Mouse (Mus musculus) limb, embryonic 14.5 days (tissue): ENCODE data around the gene Scaf1. TPM values are rescaled to one million over a fixed set of nuclear protein-coding genes. Genes with fewer than 3 reads are reported as not detected.

Source experiments
- ATAC-seq: fragments of 200-750 bp; cut with Nextera tagmentation; 2 replicates; pipeline ENCODE4 v1.8.0; 2017; ENCODE audit warnings: low read depth, moderate number of reproducible peaks, moderate TSS enrichment; ENCODE audit not compliant: low FRiP score
- DNase-seq: peaks from one replicate; pipeline ENCODE4 v3.0.0-alpha.2; 2015; ENCODE audit warnings: low spot score
- H3K27ac ChIP-seq: fragments of 300-500 bp; sonication (generic); replicated peaks from 2 replicates; pipeline ENCODE4 v1.5.1; 2014; ENCODE audit warnings: low read depth, mild to moderate bottlenecking, low read length, moderate library complexity, mixed read lengths
- H3K27me3 ChIP-seq: fragments of 300-500 bp; sonication (generic); 2 replicates; pipeline ENCODE4 v1.6.1; 2014; ENCODE audit warnings: low read length, mixed read lengths; ENCODE audit not compliant: control insufficient read depth, insufficient read depth
- H3K36me3 ChIP-seq: fragments of 300-500 bp; sonication (generic); 2 replicates; pipeline ENCODE4 v1.6.1; 2014; ENCODE audit warnings: mild to moderate bottlenecking, low read length, moderate library complexity, mixed read lengths; ENCODE audit not compliant: control insufficient read depth, insufficient read depth
- H3K4me1 ChIP-seq: fragments of 300-500 bp; sonication (generic); 2 replicates; pipeline ENCODE4 v1.6.1; 2014; ENCODE audit warnings: antibody characterized with exemption, low read length, mixed read lengths; ENCODE audit not compliant: control insufficient read depth, insufficient read depth
- H3K4me2 ChIP-seq: fragments of 300-500 bp; sonication (generic); replicated peaks from 2 replicates; pipeline ENCODE4 v1.6.1; 2014; ENCODE audit warnings: low read depth, mild to moderate bottlenecking, low read length, moderate library complexity; ENCODE audit not compliant: severe bottlenecking
- H3K4me3 ChIP-seq: fragments of 300-500 bp; sonication (generic); replicated peaks from 2 replicates; pipeline ENCODE4 v1.5.1; 2014; ENCODE audit warnings: low read length
- H3K9ac ChIP-seq: fragments of 300-500 bp; sonication (generic); 2 replicates; pipeline ENCODE4 v1.6.1; 2014; ENCODE audit warnings: mild to moderate bottlenecking, low read depth, low read length, moderate library complexity; ENCODE audit not compliant: severe bottlenecking
- H3K9me3 ChIP-seq: fragments of 300-500 bp; sonication (generic); 2 replicates; pipeline ENCODE4 v1.6.1; 2016; ENCODE audit warnings: low read length; ENCODE audit not compliant: control insufficient read depth
- POLR2A ChIP-seq: fragments of 200-500 bp; IDR thresholded peaks from 2 replicates; pipeline ENCODE4 v1.8.0; 2012; ENCODE audit warnings: inconsistent platforms, mild to moderate bottlenecking, moderate library complexity, borderline replicate concordance; ENCODE audit not compliant: insufficient read depth, insufficient read length; ENCODE audit errors: extremely low read depth
- WGBS: fragments of 180-500 bp; shearing (Covaris S2); extraction: QIAGEN DNeasy Blood & Tissue Kit; methylation state at CpG from one replicate; pipeline ENCODE4 v1.1.7; 2014; 5-methylcytosine and 5-hydroxymethylcytosine counted together
- polyA plus RNA-seq, 2 experiments: library from polyadenylated mRNA; depleted of rRNA in 1 of 2; stranded (reverse) in 1 of 2; unstranded in 1 of 2; fragments of >200 nt; fragmentation: Nextera tagmentation in 1 of 2; extraction: Ambion mirVana in 1 of 2; gene quantifications; 2 replicates each; pipeline versions ENCODE4 v1.2.1 to v1.2.3; 2012 to 2014

Gene Scaf1
- polyA plus RNA-seq, 2 experiments: 50.7 to 114 TPM

DNA sequence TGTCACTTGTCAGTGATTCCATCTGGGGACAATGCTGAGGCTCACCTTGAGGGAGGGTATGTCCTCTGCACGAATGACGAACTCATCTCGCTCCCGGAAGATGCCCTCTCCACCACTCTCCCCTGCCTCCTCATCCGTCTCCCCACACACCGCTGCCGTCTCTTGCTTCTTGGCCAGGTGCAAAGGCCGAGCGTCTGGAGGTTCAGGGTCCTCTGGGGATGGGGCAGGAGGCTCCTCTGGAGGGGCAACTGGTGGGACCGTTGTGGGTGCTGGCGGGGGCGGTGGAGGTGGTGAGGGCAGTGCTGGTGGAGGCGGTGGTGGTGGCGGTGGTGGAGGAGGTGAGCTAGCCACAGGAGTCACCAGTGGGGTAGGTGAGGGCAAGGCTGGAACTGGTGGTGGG, 27.1 kb upstream of the Scaf1 start:
- WGBS: 97% methylated on average over 14 of the region's 14 CpGs
- no peaks in the 10 kb centered on the region for H3K9me3 ChIP-seq
- H3K27me3 ChIP-seq: no peaks in the 10 kb centered on the region
- no peak for ATAC-seq
- H3K4me2 ChIP-seq: no peak overlapping the region
- DNase-seq: no peak
- TF ChIP-seq POLR2A: no peak
- no peak overlapping the region for H3K4me3 ChIP-seq
- H3K27ac ChIP-seq: no peak overlapping the region
- H3K4me1 ChIP-seq: no peaks in the 10 kb centered on the region
- no peak overlapping the region for H3K9ac ChIP-seq
- H3K36me3 ChIP-seq: peaks cover 99% of the 10 kb centered on the region

GRCm38 (mm10) chr7:45040851-45041250, 24.7 kb upstream of the Scaf1 start:
- Histone ChIP-seq H3K4me3 (no peak overlapping the region), H3K4me1 (no peaks in the 10 kb centered on the region), H3K27me3 (no peaks in the 10 kb centered on the region), H3K9me3 (no peaks in the 10 kb centered on the region), H3K27ac (no peak overlapping the region), H3K4me2 (no peak overlapping the region), H3K9ac (no peak overlapping the region), H3K36me3 (peaks cover 99% of the 10 kb centered on the region)
- 92% methylated on average over 9 of the region's 9 CpGs for WGBS
- no peak for DNase-seq
- no peak for TF ChIP-seq POLR2A
- ATAC-seq: no peak

- no peak for DNase-seq
- 92% methylated on average over 9 of the region's 9 CpGs for WGBS
- TF ChIP-seq POLR2A: no peak
- no peak for ATAC-seq
- Histone ChIP-seq H3K4me3 (no peak overlapping the region), H3K9me3 (no peaks in the 10 kb centered on the region), H3K27ac (no peak overlapping the region), H3K27me3 (no peaks in the 10 kb centered on the region), H3K4me1 (no peaks in the 10 kb centered on the region), H3K4me2 (no peak overlapping the region), H3K9ac (no peak overlapping the region), H3K36me3 (peaks cover 99% of the 10 kb centered on the region)
Observed at GRCm38 (mm10) chr7:45038411-45038810, 22.2 kb upstream of the Scaf1 start.

GRCm38 (mm10) chr7:45037720-45038361, 21.7 kb upstream of the Scaf1 start:
- Histone ChIP-seq H3K36me3 (peaks cover 99% of the 10 kb centered on the region), H3K27ac (no peak overlapping the region), H3K9me3 (no peaks in the 10 kb centered on the region), H3K9ac (no peak overlapping the region), H3K4me1 (no peaks in the 10 kb centered on the region), H3K27me3 (no peaks in the 10 kb centered on the region), H3K4me3 (no peak overlapping the region), H3K4me2 (no peak overlapping the region)
- 64% methylated on average over 7 of the region's 7 CpGs for WGBS
- DNase-seq (no peak), ATAC-seq (no peak)
- no peak for TF ChIP-seq POLR2A

GRCm38 (mm10) chr7:45036702-45037101, 20.5 kb upstream of the Scaf1 start:
- no peak overlapping the region for H3K4me3 ChIP-seq
- no peak overlapping the region for H3K4me2 ChIP-seq
- H3K27me3 ChIP-seq: no peaks in the 10 kb centered on the region
- H3K9ac ChIP-seq: no peak overlapping the region
- no peak overlapping the region for H3K27ac ChIP-seq
- ATAC-seq (no peak), DNase-seq (no peak)
- H3K4me1 ChIP-seq: no peaks in the 10 kb centered on the region
- H3K9me3 ChIP-seq: no peaks in the 10 kb centered on the region
- H3K36me3 ChIP-seq: peaks cover 98% of the 10 kb centered on the region
- 92% methylated on average over 11 of the region's 11 CpGs for WGBS
- no peak for TF ChIP-seq POLR2A

GRCm38 (mm10) chr7:45035631-45036030, 19.5 kb upstream of the Scaf1 start:
- DNase-seq: no peak
- Histone ChIP-seq H3K9ac (no peak overlapping the region), H3K4me1 (no peaks in the 10 kb centered on the region), H3K4me2 (no peak overlapping the region), H3K9me3 (no peaks in the 10 kb centered on the region), H3K27ac (no peak overlapping the region), H3K36me3 (peaks cover 98% of the 10 kb centered on the region), H3K4me3 (no peak overlapping the region), H3K27me3 (no peaks in the 10 kb centered on the region)
- WGBS: 96% methylated on average over 3 of the region's 3 CpGs
- no peak for ATAC-seq
- no peak for TF ChIP-seq POLR2A
